Mouse (Mus musculus): ENCODE results near the gene Sestd1.

Gene Sestd1

GRCm38 (mm10) chr2:77232604-77233003 lies 47.8 kb downstream of the Sestd1 start:
- DNase-seq (ENCODE audit: extremely low read depth, insufficient read length, low spot score) = no peak

- no peak for DNase-seq (ENCODE audit: extremely low read depth, insufficient read length, low spot score)
Measured at GRCm38 (mm10) chr2:77220960-77221359, 59.4 kb downstream of the Sestd1 start.

- no peak for DNase-seq (ENCODE audit: extremely low read depth, insufficient read length, low spot score)
Measured at GRCm38 (mm10) chr2:77212885-77213284, 67.5 kb downstream of the Sestd1 start.

- DNase-seq (ENCODE audit: extremely low read depth, insufficient read length, low spot score) = no peak
Measured at GRCm38 (mm10) chr2:77206951-77207350, 73.4 kb downstream of the Sestd1 start.

DNA sequence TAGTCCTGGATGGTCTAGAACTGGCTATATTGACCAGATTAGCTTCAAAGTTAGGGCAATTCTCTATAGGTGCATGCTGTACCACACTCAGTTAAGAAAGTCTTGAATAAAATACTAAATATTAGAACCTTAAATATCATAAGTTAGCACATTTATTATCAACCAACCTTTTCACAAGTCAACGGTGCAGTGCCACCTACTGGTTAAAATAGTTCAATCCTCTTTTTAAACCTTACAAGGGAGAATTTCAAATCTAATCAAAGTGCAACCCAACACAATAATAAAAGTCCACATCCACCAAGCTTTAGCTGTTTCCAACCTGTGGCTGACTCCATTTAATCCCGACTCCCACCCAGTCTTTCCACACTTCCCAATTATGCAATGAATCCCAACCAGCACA lies 76.5 kb downstream of the Sestd1 start:
- no peak for DNase-seq (ENCODE audit: extremely low read depth, insufficient read length, low spot score)

DNA sequence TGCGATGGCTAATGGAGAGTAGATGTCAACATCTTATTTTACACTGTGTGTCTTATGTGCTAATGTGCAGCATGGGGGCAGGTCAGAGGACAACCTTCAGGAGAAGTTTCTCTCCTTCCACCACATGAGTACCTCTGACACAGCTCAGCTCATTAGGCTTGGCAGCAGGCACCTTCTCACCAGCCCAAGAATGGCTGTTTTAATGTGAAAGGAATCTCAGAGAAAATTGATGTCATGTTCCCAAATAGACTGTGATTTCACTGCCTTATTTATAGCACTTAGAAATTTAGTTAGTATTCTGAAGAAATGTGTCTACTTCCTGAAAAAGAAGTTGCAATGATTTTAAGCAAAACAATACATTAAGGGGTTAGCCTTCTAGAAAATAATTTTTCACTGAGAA lies 78.5 kb downstream of the Sestd1 start:
- no peak for DNase-seq (ENCODE audit: extremely low read depth, insufficient read length, low spot score)

DNA sequence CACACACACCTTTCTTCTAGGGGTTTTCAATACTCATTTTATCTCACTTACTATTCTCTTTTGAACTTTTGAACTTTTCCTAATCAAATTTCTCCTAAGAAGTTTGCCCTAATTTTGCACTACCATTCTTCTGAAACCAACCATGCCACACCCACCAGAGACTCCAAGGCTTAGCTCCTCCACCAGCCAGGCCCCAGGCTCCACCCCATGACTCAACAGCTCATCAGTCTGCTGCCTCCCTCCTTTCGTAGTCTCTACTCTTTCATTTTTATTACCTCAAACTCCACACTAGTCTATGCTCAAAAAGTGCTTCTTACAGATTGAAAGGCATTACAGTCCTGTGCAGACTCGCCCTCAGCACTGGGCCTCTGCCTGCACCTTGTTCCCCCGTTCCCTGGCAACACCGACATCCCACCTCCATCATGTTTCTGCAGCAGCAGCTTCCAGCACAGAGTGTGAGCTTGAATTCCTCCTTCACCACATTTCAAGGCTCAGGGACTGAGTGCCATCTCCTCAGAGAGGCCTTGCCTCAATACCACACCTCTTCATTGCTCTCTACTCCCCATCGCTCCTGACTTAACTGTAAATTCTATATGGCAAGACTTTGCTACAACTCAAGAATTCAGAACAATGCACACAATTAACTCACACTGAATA lies 79.3 kb downstream of the Sestd1 start:
- DNase-seq (ENCODE audit: extremely low read depth, insufficient read length, low spot score) = peak; percentile 56

GRCm38 (mm10) chr2:77200379-77200778 lies 80.0 kb downstream of the Sestd1 start:
- DNase-seq (ENCODE audit: extremely low read depth, insufficient read length, low spot score) = no peak

- DNase-seq (ENCODE audit: extremely low read depth, insufficient read length, low spot score) = no peak
Measured at GRCm38 (mm10) chr2:77198246-77198645, 82.1 kb downstream of the Sestd1 start.

DNA sequence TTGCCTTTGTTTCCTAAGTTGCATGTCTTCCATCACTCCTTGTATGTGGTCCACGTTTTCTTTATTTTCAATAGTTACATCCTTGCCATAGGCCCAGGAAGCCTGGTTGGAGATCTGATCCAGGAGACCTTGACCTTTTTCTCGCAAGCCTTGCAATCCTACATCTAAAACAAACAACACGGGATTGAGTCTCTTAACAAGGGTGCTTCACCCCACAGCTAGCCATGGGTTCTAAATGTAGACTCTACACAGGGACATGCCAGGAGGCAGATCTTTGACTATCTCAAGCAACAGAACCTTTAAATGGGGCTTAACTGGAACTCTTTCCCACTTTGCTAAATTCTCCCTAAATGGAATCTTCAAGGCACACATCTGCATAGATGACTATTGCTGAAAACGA lies 83.6 kb downstream of the Sestd1 start:
- DNase-seq (ENCODE audit: extremely low read depth, insufficient read length, low spot score) = no peak

DNA sequence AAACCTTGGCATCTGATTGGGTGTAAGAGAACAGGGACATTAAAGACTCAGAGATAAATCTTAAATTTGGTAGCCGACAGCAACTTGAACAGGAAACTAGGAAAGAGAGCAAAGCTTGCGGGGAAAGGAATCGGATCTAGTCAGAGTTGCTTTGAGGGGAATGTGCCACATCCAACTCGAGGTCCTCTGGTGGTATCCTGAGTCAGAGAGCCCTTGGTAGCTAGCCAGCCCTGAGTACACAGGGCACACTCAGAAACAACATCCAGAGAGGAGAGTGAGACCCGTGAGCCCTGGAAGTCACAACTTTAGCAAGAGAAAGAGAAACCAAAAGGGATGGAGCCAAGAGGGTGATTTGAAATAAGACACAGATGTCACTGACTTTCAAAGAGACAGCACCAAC lies 85.3 kb downstream of the Sestd1 start:
- no peak for DNase-seq (ENCODE audit: extremely low read depth, insufficient read length, low spot score)

DNA sequence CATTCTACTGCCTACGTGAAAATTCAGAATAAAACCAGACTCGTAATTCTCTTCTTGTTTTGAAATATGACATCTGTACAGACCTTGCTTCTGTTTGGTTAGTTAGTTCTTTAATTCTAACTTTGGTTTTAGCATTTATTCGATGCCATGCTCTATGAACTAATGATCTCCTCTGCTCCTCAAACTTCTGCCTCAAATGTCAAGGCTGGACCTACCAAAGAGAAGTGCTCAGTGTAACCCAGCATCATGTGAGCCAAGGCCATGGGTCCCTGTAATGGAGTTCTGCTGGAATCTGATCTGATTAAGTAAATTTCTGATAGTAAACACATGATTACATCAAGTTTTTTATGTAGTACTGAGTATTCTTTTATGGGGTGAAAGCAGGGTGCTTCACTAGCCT lies 88.6 kb downstream of the Sestd1 start:
- no peak for DNase-seq (ENCODE audit: extremely low read depth, insufficient read length, low spot score)

DNA sequence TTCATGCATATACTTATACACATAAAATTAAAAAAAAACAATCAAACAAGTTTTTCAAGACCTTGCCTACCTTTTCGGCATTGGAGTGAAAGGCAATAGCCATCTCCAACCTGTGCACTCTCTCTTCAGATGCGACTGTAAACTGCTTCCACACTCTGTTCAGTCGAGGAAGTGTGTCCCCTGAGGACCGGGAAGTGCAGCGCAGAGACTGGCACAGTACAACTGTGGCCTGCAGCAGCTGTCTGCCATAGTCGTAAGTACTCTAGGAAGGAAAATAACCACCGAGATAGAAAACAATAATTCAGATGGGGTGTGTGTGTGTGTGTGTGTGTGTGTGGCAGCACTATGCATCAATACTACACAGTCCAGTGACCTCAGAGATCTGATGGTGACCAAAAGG lies 89.5 kb downstream of the Sestd1 start:
- no peak for DNase-seq (ENCODE audit: extremely low read depth, insufficient read length, low spot score)

GRCm38 (mm10) chr2:77190301-77190700 lies 90.1 kb downstream of the Sestd1 start:
- DNase-seq (ENCODE audit: extremely low read depth, insufficient read length, low spot score) = no peak

GRCm38 (mm10) chr2:77189671-77190070 lies 90.7 kb downstream of the Sestd1 start:
- DNase-seq (ENCODE audit: extremely low read depth, insufficient read length, low spot score) = no peak

GRCm38 (mm10) chr2:77187501-77187900 lies 92.9 kb downstream of the Sestd1 start:
- no peak for DNase-seq (ENCODE audit: extremely low read depth, insufficient read length, low spot score)

- no peak for DNase-seq (ENCODE audit: extremely low read depth, insufficient read length, low spot score)
Measured at GRCm38 (mm10) chr2:77186912-77187311, 93.5 kb downstream of the Sestd1 start.

DNA sequence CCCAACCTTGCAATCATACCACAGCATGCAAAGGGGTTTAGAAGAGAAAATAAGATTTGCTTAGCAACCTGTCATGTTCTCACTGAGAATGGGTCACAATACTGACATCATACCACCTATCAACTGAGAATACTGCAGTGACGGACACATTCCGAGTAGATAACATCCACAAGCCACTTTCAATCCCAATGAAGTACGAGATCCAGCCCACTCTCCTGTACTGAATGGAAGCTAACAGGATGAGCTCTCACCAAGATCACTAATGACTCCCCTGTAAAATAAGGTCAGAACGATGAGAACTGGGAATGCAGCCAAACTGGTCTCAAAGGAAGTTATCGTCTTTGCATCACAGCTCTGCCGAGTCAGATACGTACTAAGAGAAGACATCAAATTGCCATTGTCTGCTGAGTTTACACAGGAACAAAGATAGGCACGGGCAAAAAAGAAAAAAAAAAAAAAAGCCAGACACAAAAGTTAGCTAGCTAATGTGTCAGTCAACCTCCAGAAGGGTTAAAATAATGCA lies 96.3 kb downstream of the Sestd1 start:
- DNase-seq (ENCODE audit: extremely low read depth, insufficient read length, low spot score) = no peak

GRCm38 (mm10) chr2:77183646-77184045 lies 96.7 kb downstream of the Sestd1 start:
- DNase-seq (ENCODE audit: extremely low read depth, insufficient read length, low spot score) = no peak

DNA sequence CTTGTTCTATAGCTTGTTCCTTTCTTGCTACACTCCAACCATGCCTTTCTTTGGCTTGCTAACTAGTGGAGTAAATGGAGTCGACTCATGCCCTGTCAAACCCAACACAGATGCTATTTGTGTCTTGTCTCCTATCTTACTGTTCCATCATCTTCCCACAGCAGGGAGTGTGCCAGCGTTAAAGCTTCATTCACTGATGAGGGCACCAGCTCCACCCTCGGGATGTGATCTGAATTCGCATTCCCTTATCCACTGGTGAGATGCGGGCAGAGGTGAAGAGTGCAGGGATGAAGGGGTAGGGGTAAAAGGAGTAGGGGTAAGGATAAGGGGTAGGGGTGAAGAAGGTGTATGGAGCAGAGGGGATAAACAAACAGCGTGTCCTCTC lies 97.4 kb downstream of the Sestd1 start:
- DNase-seq (ENCODE audit: extremely low read depth, insufficient read length, low spot score) = no peak

DNA sequence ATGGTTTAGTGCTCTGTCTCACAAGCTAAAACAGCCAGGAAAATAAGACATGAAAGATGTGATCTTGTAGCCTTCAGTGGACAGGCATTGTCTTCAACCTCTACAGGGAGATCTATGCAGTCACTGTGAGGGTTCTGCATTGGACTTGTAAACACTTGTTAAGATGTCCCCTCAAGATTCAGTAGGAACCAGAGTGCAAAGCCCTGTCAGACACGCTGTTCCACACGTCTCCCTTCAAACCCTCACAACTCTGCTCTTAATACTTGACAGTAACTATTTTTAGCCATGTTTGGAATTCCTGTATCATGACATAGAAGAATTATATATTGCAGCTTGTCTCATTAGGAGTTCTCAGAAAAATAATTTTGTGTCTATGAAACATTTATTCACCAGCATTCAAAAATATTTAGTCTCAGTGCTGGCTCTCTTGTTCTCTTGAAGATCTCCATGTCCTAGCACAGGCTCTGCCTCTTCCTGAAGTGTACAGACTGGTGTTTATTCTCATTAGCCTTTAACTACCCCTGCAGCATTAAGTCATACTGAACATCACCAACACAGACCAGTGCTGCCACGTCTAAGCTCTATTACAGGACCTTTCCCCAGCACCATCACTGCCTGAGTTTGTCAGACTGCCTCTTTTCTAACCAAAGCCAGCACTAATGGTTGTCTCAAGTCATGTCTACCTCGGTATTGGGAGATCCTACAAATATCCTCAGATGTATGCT lies 98.0 kb downstream of the Sestd1 start:
- DNase-seq (ENCODE audit: extremely low read depth, insufficient read length, low spot score) = no peak

DNA sequence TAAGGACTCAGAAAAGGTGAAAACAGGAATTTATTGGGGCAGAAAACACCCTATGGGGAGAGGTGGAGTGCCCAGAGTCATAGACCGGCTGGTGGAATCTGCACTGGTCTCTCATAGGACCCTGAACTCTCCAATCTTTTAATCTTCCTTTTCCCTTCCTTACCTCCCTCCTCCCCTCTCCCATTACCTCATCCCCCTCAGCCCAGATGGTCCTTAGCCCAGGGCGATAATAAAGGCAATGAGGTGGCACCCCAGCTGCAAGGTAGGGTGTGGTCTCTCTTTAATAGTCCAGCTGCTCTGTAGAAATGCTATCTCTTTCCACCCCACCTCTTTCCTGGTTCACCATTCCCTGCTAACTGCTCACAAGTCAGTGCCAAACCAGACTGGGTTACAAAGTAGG lies 102.9 kb downstream of the Sestd1 start:
- DNase-seq (ENCODE audit: extremely low read depth, insufficient read length, low spot score) = no peak
